Mouse (Mus musculus): ENCODE data around the gene Med12. TPM values are rescaled to one million over a fixed set of nuclear protein-coding genes. Genes with fewer than 3 reads are reported as not detected.
"Not testable (repeated sequence)": the region's sequence is repeated elsewhere in the genome, so short reads cannot be mapped to it uniquely, and the experiment has no call there.

Med12 gene
- total RNA-seq, 1 experiment from 2014 or later, result 41.4 TPM

DNA sequence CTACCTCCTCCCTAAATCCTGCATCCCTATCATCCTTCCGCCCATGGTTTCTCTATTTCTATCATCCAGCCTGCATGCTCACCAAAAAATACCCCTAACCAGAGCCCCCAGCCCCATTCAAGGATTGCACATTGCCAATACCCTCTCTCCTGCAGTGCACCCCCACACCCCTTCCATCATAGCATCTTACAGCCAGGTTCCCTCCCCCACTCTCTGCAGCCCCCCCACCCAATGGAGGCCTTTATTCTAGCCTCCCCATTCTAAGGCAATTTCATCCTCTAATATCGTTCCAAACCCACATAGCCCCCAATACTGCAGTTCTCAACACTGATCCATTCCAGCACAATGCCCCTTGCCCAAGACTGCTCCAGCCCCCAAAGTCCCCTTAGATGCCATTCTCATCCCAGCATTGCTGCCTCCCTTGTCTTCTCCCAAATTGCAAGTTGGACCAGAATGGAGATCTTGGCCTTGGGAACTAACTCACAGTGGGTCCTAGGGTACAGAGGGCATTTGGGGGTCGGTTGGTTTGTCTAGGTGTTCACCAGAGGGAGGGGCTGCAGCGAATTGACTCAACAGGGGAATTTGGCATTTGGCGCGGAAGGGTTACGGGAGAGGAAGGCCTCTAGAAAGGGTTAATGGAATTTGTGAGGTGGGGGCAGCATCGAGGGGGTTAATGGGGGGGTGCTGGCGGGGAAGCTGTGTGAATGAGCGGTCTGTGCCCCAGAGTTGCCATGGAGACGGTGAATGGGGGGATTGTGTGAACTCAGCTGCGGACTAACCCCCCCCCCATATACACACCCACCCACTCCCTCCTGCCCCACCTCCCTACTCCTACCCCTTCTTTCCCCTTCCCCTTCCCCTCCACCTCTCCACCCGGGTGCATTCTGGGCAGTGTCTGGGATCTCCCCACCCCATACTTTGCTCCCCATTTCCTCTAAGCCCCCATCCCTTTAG is 25.9 kb downstream of the Med12 start:
- peak; percentile 11 for DNase-seq

GRCm38 (mm10) chrX:101300427-101301030 is 26.7 kb downstream of the Med12 start:
- DNase-seq, result peak; percentile 45

GRCm38 (mm10) chrX:101301654-101302053 is 27.8 kb downstream of the Med12 start:
- DNase-seq, result no peak

GRCm38 (mm10) chrX:101304646-101305045 is 30.8 kb downstream of the Med12 start:
- DNase-seq, result no peak

GRCm38 (mm10) chrX:101309299-101309698 is 35.5 kb downstream of the Med12 start:
- DNase-seq, result no peak

DNA sequence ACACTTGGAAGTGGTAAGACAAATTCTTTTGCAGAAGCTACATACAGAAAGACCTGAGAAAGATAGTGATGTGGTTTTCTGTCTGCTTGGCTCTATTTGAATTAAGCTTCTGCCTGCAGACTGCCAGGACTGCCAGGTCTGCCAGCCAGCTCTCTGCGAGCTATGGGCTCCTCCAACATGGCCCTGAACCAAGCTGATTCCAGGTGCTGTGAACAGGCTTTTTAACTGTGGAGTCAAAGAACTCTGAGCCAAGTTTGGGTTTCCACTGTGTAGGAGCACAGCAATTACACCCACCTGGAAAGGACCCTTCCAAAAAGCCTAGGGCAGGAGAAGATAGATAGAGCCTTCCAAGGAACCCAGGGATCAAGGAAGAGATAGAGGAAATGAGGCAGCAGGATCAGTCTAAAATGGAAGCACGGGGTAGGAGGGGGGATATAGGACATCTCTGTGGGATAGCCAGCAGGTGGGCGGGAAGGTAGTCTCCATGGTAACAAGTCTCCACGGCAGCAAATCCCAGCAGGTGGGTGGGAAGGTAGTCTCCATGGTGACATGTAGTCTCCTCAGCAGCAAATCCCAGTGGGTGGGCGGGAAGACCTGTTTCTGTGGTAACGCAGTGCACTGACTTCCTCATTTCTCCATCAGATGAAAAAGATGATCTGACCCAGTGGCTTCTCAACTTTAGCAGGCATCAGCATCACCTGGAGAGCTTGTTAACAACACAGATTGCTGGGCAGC is 40.0 kb downstream of the Med12 start:
- no peak for DNase-seq

DNA sequence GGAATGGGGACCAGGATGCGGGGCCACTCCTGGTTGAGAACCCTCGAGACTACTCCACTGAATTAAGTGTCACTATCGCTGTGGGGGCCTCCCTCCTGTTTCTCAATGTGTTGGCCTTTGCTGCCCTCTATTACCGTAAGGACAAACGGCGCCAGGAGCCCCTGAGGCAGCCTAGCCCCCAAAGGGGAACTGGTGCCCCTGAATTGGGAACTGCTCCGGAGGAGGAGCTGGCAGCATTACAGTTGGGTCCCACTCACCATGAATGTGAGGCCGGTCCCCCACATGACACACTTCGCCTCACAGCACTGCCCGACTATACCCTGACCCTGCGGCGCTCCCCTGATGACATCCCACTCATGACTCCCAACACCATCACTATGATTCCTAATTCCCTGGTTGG is 45.9 kb downstream of the Med12 start:
- DNase-seq, result no peak

GRCm38 (mm10) chrX:101325989-101326899 is 52.4 kb downstream of the Med12 start:
- no peak for DNase-seq

DNA sequence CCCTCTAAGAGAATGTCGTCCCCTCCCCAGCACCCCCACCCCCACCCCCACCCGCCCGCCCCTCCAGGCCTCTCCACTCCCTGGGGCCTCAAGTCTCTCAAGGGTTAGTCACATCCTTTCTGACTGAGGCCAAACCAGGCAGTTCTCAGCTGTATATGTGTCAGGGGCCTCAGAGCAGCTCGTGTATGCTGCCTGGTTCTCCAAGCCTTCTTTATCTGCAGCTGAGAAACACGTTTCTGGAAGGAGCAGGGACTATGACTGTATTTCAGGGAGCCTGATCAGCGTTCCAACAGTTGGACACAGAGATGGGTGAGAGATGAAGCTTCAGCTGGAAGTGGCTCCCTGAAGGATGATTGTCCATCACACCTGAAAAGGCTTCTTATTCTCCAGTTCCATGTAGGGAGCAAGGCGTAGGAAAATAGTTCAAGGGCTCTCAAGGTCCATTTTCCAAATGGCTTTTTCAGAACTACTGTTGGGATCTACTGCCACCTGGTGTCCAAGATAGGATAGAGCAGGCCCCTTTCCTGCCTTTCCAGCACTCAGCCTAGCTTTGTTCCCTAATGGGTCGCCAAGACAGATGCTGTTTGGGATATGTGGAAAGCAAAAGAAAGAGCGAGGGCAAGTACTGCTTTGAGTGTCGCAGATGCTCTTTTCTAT is 55.7 kb downstream of the Med12 start:
- peak; percentile 70 for DNase-seq

- no peak for DNase-seq
Measured at GRCm38 (mm10) chrX:101332031-101332374, 58.2 kb downstream of the Med12 start.

DNA sequence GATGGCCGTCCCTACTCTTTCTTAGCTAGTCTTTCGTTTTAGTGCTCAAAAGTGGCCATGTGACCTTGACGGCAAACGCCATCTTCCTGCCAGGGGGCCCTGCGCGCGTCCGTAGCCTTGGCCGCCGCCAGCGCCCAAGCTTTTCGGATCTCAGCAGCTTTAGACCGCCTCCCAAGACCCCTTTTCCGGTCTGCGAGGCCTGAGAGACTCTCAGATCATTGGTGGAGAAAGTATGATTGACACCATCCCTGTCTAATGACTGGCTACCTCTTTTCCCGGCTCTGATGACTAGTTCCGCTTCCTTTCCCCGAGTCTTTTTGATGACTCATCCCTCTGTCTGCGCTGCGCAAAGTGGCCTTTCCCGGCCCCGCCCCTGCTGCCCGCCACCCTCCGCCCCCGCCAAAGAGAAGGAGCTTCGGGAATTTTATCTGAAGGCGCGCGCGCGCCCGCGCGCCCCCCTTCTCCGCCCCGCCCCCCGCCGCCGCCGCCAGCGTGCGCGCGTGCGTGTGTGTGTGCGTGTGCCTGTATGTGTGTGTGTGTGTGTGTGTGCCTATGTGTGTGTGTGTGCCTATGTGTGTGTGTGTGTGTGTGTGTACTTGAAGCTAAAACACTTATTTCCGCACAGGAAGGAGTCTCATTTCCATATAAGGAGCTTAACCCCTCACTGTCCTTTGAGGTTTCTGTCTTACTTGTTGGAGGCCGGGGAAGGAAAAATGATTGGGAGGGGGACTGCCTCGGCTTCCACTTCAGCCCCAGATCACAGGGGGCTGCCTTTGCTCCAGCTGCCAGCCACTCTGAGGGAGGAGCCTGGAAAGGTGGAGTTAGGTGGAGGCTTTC is 58.8 kb downstream of the Med12 start:
- DNase-seq, result peak; percentile 89

DNA sequence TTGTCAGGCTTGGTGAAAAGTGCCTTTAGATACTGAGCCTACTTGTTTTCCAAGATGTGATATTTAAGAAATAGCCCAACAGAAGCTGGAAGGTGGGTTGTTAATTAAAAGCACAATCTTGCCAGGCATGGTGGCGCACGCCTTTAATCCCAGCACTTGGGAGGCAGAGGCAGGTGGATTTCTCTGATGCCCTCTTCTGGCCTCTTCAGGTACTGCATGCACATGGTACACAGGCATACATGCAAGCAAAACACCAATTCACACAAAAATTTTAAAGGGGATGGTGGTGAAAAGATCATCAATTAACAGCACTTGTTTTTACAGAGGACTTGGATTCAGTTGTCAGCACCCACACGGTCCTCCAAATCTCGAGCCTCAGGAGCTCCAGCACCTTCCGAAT is 60.8 kb downstream of the Med12 start:
- DNase-seq, result no peak

GRCm38 (mm10) chrX:101338666-101339065 is 64.8 kb downstream of the Med12 start:
- no peak for DNase-seq

DNA sequence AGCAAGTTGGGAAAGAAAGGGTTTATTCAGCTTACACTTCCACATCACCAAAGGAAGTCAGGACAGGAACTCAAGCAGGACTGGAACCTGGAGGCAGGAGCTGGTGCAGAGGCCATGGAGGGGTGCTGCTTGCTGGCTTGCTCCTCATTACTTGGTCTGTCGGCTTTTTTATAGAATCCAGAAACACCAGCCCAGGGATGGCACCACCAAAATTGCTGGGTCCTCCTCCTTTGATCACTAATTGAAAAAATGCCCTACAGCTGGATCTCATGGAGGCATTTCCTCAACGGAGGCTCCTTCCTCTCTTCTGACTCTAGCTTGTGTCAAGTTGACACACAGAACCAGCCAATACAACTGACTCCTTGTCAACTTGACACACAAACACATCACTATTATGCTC is 69.0 kb downstream of the Med12 start:
- DNase-seq, result not testable (repeated sequence)

DNA sequence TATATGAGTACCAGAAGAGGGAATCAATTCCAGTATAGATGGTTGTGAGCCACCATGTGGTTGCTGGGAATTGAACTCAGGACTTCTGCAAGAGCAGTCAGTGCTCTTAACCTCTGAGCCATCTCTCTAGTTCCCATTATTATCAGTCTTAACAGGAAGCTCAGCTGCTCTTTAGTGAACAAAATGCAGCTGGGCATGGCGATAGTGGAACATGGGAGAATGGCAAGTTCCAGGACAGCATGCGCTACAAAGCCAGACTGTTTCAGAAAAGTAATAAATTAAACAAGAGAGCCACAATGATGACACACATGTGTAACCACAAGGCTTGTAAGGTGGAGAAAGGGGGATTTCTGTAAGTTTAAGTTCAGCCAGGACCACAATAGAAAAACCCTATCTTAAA is 71.6 kb downstream of the Med12 start:
- no peak for DNase-seq

DNA sequence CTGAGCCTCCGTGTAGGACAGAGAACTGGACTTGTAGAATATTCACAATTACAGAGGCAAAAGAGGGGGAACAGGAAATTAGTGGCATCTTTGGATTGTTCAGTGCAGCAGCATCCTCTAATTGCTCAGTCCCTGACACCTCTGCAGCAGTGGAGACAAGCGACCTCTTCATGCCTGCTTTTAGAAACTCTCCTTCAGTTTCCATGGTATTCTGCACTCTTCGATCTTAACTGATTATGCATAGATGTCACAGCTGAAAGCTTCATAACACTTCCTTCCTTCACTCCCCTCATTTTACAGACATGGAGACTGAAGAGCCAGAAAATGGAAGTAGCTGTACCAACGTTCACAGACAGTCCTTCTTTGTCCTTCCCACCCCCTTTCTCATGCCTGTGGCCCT is 72.6 kb downstream of the Med12 start:
- no peak for DNase-seq

All from adrenal gland, postnatal 14 days (tissue).